Comparison of ENCODE assay signal across 21 mouse cellular contexts in genomic region chr4:133062286-133062685, GRCm38 (mm10). TPM values are rescaled to one million over a fixed set of nuclear protein-coding genes. Genes with fewer than 3 reads are reported as not detected.
DNase-seq lines count a peak whose midpoint lies in the region; ATAC-seq and TF ChIP-seq lines count a peak whose summit lies in the region.
"Had no signal": no experiment of that assay in that cellular context is flagged by ENCODE, and none has a peak within 500 bp of the region (broad histone marks: within the 10 kb centered on the region; RNA-seq: fewer than 3 reads in every experiment).

No protein-coding gene starts in this region.

- no peak overlapping the region for H3K4me2 ChIP-seq in limb, embryonic 12.5 days
- H3K4me2 ChIP-seq: embryonic facial prominence, embryonic 15.5 days; heart, embryonic 15.5 days; hindbrain, embryonic 13.5 days; intestine, embryonic 15.5 days had no signal

- 94% methylated on average over 14 of the region's 14 CpGs for WGBS in limb, embryonic 12.5 days
- WGBS in limb, embryonic 10.5 days, result 92% methylated on average over 14 of the region's 14 CpGs

- no peak for TF ChIP-seq POLR2A in ES-Bruce4 (IDR thresholded peaks at IDR 0.05; ENCODE audit: insufficient read depth, low read length)

- peaks cover 94% of the 10 kb centered on the region for H3K36me3 ChIP-seq in limb, embryonic 12.5 days
- H3K36me3 ChIP-seq in limb, embryonic 10.5 days, result peaks cover 98% of the 10 kb centered on the region
- peaks cover 66% of the 10 kb centered on the region for H3K36me3 ChIP-seq in ES-Bruce4 (ENCODE audit: control insufficient read depth, insufficient read depth, low read length, poor library complexity, severe bottlenecking)

- intact Hi-C loops in heart, postnatal 25 days (cut with DNase I), result loop anchor here (5.0 kb wide), 1 partner anchor 135 kb away; no protein-coding TSS in a partner anchor

- peak overlapping the region; percentile 2; the same call in 1 of the 2 replicates for H3K9ac ChIP-seq in limb, embryonic 12.5 days (replicated peaks)
- H3K9ac ChIP-seq in ES-Bruce4 (ENCODE audit: low read depth, poor library complexity, severe bottlenecking), result peak overlapping the region; percentile 16; the same call in 1 of the 2 replicates
- H3K9ac ChIP-seq: embryonic facial prominence, embryonic 15.5 days; heart, embryonic 15.5 days; hindbrain, embryonic 13.5 days; intestine, embryonic 15.5 days had no signal

- no peak for TF ChIP-seq EP300 in ES-Bruce4 (IDR thresholded peaks at IDR 0.05; ENCODE audit: insufficient read depth, low read depth, low read length)

- H3K4me3 ChIP-seq in limb, embryonic 12.5 days (replicated peaks), result no peak overlapping the region
- H3K4me3 ChIP-seq in limb, embryonic 10.5 days, result no peak overlapping the region
- H3K4me3 ChIP-seq in ES-Bruce4 (ENCODE audit: low read depth, low read length), result peak overlapping the region; percentile 13; the same call in 1 of the 2 replicates
- H3K4me3 ChIP-seq: embryonic facial prominence, embryonic 15.5 days; erythroblast, embryonic 14.5 days; heart, embryonic 15.5 days; hindbrain, embryonic 13.5 days; intestine, embryonic 15.5 days had no signal

- ATAC-seq in limb, embryonic 12.5 days (ENCODE audit: insufficient number of reproducible peaks, insufficient read depth, low FRiP score, low TSS enrichment, low read depth), result no peak
- ATAC-seq: activated CD4-positive, CD25-positive, alpha-beta regulatory T cell, adult 4 months; forebrain, embryonic 16.5 days; intestine, embryonic 15.5 days had no signal

- H3K9me3 ChIP-seq in limb, embryonic 12.5 days, result no peaks in the 10 kb centered on the region
- no peaks in the 10 kb centered on the region for H3K9me3 ChIP-seq in limb, embryonic 10.5 days (replicated peaks)
- H3K9me3 ChIP-seq in ES-Bruce4 (replicated peaks; ENCODE audit: control insufficient read depth, insufficient read depth, low read length, poor library complexity, severe bottlenecking), result no peaks in the 10 kb centered on the region
- H3K9me3 ChIP-seq: embryonic facial prominence, embryonic 15.5 days; heart, embryonic 15.5 days; hindbrain, embryonic 13.5 days; intestine, embryonic 15.5 days had no signal

- DNase-seq in heart, adult 11 months, result peak; percentile 93
- DNase-seq in heart, postnatal 25 days (ENCODE audit: low spot score), result no peak
- no peak for DNase-seq in limb, embryonic 10.5 days (ENCODE audit: low spot score)
- DNase-seq in cerebellum, postnatal 4 days (ENCODE audit: low spot score in 2 of 2), result no peak
- DNase-seq: adrenal gland, postnatal 25 days; cerebellum, adult 2 months; cerebellum, postnatal 10 days; embryo, embryonic 11 days; gastrocnemius, postnatal 14 days; heart, postnatal 14 days; kidney, adult 2 months had no signal

- no peak overlapping the region for H3K27ac ChIP-seq in limb, embryonic 12.5 days
- H3K27ac ChIP-seq in limb, embryonic 10.5 days, result no peak overlapping the region
- no peak overlapping the region for H3K27ac ChIP-seq in ES-Bruce4 (ENCODE audit: insufficient read depth, low read length)
- H3K27ac ChIP-seq: embryonic facial prominence, embryonic 15.5 days; heart, embryonic 15.5 days; hindbrain, embryonic 13.5 days; intestine, embryonic 15.5 days had no signal

- H3K4me1 ChIP-seq in limb, embryonic 12.5 days (replicated peaks), result peaks cover 24% of the 10 kb centered on the region
- peaks cover 28% of the 10 kb centered on the region for H3K4me1 ChIP-seq in limb, embryonic 10.5 days
- peaks cover 11% of the 10 kb centered on the region for H3K4me1 ChIP-seq in ES-Bruce4 (ENCODE audit: control insufficient read depth, insufficient read depth, low read length)

- TF ChIP-seq CTCF in ES-Bruce4 (IDR thresholded peaks at IDR 0.05; ENCODE audit: low read depth, low read length), result no peak

- H3K27me3 ChIP-seq in limb, embryonic 12.5 days, result no peaks in the 10 kb centered on the region
- no peaks in the 10 kb centered on the region for H3K27me3 ChIP-seq in limb, embryonic 10.5 days (ENCODE audit: low read depth, poor library complexity, severe bottlenecking)
- no peaks in the 10 kb centered on the region for H3K27me3 ChIP-seq in ES-Bruce4 (ENCODE audit: control insufficient read depth, insufficient read depth, low read length, poor library complexity, severe bottlenecking)
- H3K27me3 ChIP-seq: CH12.LX; embryonic facial prominence, embryonic 15.5 days; heart, embryonic 15.5 days; hindbrain, embryonic 13.5 days; intestine, embryonic 15.5 days had no signal

RNA-seq across cellular contexts. Expression of gene Ahdc1, which starts 51.2 kb away (rescaled TPM):
- 10 to 100 TPM; 43.2 to 50.4 TPM for total RNA-seq in heart, postnatal 25 days (2021)
- polyA plus RNA-seq in limb, embryonic 12.5 days (2016; fragmentation: Nextera tagmentation; extraction: Ambion mirVana), result 13.2 and 14.5 TPM in 2 replicates
- polyA plus RNA-seq in limb, embryonic 10.5 days (2016; fragmentation: Nextera tagmentation; extraction: Ambion mirVana), result 13.0 and 13.8 TPM in 2 replicates
- polyA plus RNA-seq in ES-Bruce4 (2011; ENCODE audit: insufficient read depth, insufficient read length, low read depth, missing spikeins), result 88.2 and 102 TPM in 2 replicates
